Mouse (Mus musculus) CD4-positive, CD25-positive, alpha-beta regulatory T cell, adult 9 weeks (primary cell): ENCODE results near the gene Olfr24. TPM values are rescaled to one million over a fixed set of nuclear protein-coding genes. Genes with fewer than 3 reads are reported as not detected.

Source experiments
- polyA plus RNA-seq: library from polyadenylated mRNA; unstranded; fragments of 100-300 nt; shearing (Covaris generic); gene quantifications from one replicate; pipeline ENCODE4 v1.2.1, GENCODE M21; 2017

Gene Olfr24
- polyA plus RNA-seq = not detected

DNA sequence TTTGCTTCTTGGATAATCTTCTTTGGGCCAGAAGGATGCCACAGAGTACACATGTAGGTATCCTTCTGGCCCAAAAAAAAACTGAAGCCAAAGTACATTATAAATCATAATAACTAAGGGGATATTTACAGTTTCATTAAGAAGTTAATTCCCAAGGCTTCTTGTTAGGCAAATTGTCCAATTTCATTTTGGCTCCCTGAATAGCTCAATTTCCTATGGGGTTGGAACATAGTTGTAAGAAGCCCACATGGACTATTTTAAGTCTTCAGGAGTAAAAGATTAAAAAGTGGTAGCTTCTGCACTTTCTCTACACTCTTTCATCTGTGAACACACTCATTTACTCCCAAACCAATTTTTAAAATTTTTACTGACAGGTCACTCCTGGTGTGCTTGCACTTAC is at the start of gene Olfr24:
TSS of gene Olfr24 (minus strand) at position 101 of the 400 bp plus-strand sequence.

Other genes with a start within 250 kb of the Olfr24 start
- 0.46 TPM for gene Muc16, start 89.5 kb downstream of the Olfr24 start, polyA plus RNA-seq
- gene Olfr828, start 55.5 kb upstream of the Olfr24 start, polyA plus RNA-seq = not detected
- not detected for gene Olfr829, start 90.9 kb upstream of the Olfr24 start, polyA plus RNA-seq
- not detected for gene Olfr830, start 110.7 kb upstream of the Olfr24 start, polyA plus RNA-seq
- gene Olfr832, start 173.1 kb upstream of the Olfr24 start, polyA plus RNA-seq = not detected
- gene Olfr834, start 224.0 kb upstream of the Olfr24 start, polyA plus RNA-seq = not detected